Mouse (Mus musculus): Measurements from ENCODE around the gene Cbr2.
"Not testable (repeated sequence)": the region's sequence is repeated elsewhere in the genome, so short reads cannot be mapped to it uniquely, and the experiment has no call there.

Gene Cbr2

DNA sequence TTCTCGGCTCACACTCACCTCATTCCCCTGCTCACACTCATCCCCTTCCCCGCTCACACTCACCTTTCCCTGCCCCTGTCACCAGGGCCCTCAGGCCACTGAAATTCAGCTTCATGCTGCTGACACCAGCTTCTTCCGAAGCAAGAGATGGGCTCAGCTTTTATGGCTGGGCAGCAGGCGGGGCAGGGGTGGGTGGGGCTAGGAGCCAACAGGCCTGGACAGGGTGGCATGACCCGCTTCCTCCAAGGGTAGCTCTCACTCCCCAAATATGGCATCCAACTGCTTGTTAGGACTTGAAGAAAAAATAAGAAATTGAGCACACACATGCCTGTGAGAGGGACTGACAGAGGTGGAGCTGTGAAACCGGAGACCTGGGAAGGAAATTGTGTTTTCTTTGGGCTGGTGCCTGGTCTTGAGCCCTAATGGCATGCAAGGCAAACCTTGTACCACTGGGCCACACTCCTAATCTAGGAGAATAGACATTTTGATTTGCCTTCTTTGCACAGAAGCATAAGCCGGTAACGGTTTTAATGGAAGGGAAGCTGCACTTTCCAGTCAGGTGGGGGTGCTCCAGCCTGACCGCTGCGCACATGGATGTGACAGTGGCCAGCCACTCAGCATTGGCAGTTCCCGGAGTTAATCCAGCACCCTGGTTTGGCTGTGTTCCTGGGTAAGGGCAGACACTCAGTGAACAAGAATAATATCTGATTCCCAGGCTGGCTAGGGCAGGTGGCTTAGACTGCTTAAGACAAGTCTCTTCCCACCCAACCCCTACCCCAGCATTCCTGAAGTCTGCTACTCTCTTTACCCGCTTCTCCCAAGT lies at the start of gene Cbr2:
Gene Cbr2 (minus strand): TSS at position 257 of the 823 bp plus-strand sequence.
- DNase-seq (ENCODE audit: low read depth): no peak

DNA sequence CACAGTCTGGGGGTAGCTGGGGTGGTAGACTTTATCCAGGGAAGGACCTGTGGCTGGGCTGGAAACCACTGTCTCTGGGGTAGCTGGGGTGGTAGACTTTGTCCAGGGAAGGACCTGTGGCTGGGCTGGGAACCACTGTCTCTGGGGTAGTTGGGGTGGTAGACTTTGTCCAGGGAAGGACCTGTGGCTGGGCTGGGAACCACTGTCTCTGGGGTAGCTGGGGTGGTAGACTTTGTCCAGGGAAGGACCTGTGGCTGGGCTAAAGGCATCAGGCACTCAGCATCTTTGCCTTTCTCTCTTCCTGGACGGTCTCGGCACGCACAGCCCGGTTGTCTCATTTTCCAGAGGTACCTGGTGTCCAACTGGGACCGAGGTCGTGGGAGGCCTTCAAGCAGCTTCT lies 49.4 kb upstream of the Cbr2 start:
- not testable (repeated sequence) for DNase-seq (ENCODE audit: low read depth)

DNA sequence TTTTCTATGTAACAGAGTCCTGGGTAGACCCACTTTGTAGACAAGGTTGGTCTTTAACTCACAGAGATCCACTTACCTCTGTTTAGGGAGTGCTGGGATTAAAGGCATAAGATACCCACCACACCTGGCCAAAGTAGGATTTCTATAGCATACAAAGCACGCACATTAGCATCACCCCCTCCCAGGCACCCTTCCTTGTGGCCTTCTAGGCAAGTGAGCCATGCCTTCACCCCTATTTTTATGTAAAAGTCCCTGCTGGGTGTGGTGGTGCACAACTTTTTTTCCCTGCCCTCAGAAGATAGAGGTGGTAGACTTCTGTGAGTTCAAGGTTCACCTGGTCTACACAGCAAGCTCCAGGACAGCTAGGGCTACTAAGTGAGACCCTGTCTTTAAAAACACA lies 48.0 kb upstream of the Cbr2 start:
- no peak for DNase-seq (ENCODE audit: low read depth)

DNA sequence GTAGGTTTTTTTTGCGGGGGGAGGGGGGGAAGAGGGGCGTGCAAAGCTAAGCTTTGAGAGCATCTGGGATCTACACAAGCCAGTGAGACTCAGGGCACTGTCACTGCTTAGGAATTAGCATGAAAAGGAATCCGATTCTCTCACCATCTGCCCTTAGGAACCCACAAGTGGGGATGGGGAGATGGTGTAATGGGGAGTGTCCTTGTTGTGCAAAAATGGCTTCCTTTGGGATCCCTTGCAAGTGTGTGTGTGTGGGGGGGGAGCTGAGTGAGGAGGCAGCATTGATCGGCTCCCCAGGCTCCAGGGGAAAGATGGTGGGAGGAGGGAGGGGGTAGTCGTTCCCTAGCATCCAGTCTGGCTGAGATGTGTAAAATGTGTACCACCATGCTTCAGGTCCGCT lies 45.2 kb upstream of the Cbr2 start:
- no peak for DNase-seq (ENCODE audit: low read depth)

DNA sequence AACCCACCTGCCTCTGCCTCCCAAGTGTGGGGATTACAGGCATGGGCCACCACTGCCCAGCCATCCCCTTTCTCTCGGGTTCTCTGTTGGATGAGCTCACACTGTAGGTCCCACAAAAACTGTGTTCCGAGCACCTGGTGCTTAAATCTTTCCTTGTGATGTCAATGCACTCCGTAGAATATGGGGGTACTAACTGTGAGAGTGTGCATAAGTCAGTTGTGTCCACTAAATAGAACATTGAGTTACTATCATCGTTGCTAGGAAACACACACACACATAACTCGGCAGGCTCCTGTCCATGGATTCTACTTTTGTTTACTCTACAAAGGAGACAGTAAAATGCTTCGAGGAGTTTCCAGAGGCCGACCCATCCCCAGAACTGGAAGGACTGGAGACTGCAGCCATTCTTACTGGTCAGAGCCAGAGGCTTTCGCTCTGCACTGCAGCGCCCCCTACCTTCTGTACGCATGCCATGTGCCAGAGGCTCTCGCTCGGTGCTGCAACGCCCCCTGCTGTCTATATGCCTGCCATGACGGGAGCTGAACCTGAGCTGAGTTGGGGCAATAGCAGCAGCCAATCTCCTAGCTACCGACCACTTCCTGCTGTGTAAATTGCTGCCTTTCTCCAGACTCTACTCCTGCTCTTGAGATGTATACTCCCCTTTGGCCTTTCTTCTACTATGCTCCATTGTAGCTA lies 44.0 kb upstream of the Cbr2 start:
- peak; percentile 96 for DNase-seq (ENCODE audit: low read depth)

DNA sequence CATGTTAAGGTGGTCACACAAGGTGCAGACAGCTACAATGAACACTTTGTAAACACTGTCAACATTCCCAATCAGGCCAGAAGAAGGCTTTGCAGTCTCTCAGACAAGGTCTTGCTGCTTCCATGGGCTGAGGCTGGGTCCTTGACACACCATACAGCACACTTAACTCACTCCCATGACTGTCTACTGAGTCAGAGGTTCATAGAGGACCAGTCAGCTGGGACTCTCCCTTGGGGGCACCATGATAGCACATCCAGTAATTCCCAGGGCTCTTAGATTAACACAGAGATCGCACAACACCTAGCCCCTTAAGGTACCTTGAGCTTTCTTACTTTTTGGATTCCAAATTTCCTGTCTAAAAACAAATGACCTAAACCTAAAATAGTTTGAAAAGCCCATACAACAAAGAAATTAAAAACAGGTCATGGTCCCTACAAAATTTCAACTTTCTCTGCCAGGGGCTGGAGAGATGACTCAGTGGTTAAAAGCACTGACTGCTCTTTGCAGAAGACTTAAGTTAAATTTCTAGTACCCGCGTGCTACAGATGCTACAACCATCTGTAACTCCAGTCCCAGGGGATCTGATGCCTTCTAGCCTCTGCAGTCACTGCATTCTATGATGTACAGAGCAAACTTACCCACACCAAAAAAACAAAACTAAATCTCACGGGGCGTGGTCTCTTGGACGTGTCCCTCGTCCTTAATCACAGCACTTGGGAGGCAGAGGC lies 41.7 kb upstream of the Cbr2 start:
- no peak for DNase-seq (ENCODE audit: low read depth)

DNA sequence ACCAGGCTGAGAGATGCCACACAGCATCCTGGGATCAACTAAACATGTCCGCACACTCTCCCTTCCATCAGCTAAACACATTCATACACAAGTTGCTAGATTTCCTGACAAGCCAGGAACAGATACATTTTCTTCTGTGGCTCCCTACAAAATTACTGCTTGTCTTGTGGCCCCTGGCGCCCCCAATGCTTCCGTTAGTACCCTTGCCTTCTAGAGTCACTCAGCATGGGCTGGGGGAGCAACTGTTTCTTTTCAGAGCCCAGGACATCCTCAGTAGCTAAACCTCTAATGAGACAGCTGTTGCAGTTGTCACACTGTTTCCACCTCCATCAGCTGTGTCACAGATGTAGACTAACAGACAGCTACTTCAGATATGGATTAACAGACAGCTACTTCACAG lies 40.8 kb upstream of the Cbr2 start:
- DNase-seq (ENCODE audit: low read depth): no peak

DNA sequence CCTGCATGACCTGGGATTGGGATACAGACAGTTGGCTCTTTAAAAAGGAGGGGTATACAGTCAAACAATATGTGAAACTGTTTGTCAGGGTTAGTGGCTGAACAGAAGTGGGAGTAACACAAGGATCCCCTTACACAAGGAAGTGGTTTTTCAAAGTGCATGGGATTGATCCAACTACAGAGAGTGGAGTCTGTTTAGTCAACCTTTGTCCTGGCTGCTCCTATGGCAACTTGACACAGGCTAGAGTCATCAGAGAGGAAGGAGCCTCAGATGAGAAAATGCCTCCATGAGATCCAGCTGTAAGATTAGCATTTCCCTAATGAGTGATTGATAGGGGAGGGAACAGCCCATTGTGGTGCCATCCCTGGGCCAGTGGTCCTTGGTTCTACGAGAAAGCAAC lies 36.3 kb upstream of the Cbr2 start:
- DNase-seq (ENCODE audit: low read depth): no peak

DNA sequence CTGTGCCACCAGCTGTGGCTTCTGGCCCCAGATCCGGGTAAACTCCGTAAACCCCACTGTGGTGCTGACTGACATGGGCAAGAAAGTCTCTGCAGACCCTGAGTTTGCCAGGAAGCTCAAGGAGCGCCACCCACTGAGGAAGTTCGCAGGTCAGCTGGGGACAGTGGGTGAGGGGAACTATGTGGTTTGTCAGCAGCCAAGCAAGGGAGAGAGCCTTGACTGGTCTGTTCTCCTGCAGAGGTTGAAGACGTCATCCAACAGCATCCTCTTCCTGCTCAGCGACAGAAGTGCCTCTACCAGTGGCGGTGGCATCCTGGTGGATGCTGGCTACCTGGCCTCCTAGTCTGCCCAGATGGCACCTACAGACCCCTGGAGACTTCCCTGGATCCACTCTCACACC lies 35.1 kb upstream of the Cbr2 start:
- not testable (repeated sequence) for DNase-seq (ENCODE audit: low read depth)

DNA sequence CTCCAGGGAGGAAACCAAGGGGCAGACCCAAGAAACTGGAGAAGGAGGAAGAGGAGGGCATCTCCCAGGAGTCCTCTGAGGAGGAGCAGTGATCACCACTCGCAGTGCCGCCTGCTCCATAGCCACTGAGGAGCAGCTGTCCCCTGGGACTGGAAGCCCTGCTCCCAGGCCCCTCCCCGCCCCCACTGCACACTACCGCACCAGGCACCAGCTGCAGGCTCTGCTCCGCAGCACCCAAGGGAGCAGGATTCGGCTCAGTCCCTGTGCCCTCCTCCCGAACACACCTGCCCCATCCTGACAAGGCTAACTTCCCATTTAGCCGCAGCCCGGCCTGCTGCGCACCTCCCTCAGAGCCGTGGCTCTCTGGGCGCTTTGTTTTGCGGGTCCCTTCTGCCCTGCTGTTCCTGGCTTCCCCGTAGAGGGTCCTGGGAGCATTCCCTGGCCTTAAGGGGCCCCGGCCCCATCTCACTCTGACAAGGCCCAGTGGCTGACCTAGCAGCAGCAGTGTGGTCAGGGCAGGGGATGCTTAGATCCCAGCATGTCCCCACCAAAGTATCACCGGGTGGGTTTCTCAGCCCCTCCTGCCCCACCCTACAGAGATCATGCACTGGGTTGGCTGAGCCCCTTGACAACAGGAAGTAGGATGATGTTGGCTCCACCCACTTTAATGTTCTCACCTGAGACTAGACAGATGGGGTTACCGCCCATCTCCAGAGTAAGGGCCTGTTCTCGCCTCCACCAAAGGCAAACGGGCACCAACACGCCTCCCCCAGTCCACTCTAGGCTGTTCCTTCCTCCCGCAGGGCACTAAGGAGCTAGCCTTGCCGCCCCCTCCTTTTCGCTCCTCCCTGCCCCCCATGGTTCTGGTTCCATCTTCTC lies 31.4 kb upstream of the Cbr2 start:
- not testable (repeated sequence) for DNase-seq (ENCODE audit: low read depth)

DNA sequence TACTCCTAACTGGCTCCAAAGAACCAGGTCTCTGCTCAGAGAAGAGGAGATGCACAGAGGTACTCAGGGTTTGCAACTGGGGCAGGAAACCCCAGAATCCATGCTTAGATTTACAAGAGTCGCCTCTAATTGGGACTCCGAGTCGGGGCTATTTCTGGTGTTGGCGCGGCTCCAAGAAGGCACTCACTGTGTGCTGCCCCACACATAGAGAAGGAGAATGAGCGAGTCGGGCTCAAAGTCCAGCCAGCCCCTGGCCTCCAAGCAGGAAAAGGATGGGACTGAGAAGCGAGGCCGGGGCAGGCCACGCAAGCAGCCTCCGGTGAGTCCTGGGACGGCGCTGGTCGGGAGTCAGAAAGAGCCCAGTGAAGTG lies 30.7 kb upstream of the Cbr2 start, which contains the start of gene Hmga1b:
Gene Hmga1b (plus strand): TSS at position 123 of the 370 bp plus-strand sequence.
- not testable (repeated sequence) for DNase-seq (ENCODE audit: low read depth)

DNA sequence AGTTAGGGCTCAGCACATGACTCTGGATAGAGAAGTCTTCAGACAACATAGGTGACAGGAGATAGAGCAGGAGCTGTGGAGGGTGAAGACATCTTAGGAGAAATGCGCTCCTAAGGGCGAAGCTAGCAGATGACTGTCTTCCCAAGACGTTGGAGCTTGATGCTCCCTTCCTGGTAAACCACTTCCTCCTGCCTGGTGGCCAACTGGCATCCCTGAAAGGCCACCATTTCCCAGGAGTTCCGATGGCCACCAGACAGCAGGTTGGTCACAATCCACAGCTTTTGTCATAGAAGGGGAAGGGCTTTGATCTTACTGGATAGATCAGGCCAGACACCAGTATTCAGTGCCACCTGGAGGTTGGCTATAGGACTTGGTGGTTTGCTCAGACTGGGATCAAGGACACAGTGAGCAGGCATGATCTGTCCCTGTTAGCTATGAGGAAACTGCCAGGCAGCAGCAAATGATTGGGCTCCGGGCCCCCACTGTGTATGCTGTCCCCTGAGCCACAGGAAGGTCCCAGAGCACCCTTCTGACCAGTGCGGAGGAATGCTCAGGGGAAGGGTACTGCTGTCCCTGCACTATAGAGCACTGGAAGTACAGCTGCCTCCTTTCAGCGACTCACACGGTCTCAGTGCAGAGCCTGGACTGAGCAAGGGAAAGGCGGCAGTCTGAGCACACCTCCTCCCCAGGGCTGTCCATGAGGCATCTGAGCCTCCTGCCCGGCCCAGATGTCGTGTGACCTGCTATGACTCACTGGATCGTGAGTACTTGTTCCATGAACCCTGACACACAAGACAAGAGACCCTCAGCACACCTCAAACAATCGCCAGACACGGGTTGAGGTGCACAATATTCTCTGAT lies 30.1 kb upstream of the Cbr2 start:
- DNase-seq (ENCODE audit: low read depth): no peak

DNA sequence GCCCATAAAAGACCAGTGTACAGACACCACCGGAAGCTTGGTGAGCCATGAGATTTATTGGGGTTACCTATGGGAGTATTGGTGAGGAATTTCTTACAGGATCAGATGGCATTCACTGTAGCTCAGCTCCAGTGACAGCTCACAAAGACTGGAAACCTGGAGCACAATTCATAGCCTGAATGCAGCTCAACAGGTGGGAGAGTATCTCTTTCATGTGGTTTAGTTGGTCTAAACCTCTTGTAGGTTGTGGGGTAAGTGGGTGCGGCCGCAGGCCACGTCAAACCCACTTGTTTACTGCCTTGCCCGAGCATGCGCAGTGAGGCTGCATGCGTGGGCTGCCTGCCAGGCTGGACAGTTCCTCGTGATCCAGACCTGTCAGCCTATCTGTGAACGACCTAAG lies 28.3 kb upstream of the Cbr2 start:
- no peak for DNase-seq (ENCODE audit: low read depth)

DNA sequence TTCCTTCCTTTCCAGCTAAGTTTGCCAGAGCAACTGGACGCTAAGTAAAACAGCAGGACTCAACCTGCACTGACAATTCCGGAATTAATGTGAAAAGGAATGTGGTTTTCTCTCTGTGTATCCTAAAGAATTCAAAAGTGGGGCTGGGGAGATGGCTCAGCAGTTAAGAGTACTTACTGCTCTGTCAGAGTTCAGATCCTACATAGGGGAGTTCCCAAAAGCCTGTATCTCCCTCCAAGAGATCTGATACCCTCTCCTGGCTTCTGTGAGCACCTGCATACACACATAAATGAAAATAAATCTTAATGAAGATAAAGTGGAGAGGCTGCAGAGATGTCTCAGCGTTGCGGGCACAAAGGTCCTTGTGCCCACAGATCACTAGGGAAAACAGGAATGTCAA lies 19.7 kb upstream of the Cbr2 start:
- no peak for DNase-seq (ENCODE audit: low read depth)

DNA sequence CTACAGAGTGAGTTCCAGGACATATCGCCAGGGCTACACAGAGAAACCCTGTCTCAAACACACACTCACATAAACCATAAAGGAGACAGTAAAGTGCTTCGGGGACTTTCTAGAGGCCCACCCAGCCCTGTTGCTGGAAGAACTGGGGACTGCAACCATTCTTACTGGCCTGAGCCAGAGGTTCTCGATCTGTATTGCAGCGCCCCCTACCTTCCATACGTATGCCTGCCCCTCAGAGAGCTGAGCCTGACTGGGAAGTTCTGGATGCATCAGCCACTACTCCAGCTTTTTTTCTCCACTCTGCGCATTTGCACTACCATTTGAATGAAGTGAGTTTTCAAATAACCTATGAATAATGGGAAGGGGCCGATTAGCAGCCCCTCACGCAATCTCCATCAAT lies 17.5 kb upstream of the Cbr2 start:
- peak; percentile 70 for DNase-seq (ENCODE audit: low read depth)

DNA sequence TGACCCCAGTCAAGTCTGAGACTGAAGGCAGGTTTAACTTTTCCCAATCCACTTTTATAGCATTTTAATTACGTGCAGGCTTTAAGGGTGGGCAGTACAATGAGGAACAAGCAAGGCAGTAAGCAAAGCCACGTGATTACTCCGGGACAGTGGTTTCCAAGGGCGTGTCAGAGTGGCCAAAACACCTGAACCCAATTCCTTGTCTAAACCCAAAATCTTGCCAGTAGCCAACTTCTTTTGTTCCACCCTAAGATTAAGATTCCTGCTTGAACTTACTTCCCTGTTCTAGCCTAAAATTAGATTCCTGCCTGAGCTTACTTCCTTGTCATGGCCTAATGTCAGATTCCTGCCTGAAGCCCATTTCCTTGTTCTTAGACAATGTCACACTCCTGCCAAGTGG lies 16.1 kb upstream of the Cbr2 start:
- no peak for DNase-seq (ENCODE audit: low read depth)

DNA sequence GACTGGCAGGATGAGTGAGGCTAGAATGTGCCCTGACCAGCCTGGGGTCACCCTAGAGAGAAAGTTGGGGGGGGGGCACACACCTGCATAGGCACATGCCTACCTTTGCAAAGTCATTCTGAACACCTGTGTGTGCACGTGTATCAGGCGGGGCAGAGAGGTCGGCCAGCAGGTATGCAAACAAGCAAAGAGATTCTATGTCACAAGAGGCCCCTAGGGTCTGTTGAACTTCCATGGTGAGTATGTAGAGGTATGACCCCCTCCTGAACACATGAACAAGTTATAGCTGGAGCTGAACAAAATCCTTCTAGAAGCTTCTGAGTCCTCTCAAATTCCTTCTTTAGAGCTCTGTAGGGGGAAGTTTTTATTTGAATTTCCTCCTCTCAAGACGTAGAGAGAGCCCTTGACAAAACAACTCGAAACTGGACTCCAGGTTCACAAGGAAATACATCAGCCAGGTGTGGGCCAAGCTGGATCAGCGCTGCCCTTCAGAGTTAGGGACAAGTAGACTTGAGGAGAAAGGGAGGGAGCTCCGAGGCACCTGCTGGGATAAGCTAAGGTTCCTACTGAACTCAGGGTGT lies 12.3 kb upstream of the Cbr2 start:
- no peak for DNase-seq (ENCODE audit: low read depth)

DNA sequence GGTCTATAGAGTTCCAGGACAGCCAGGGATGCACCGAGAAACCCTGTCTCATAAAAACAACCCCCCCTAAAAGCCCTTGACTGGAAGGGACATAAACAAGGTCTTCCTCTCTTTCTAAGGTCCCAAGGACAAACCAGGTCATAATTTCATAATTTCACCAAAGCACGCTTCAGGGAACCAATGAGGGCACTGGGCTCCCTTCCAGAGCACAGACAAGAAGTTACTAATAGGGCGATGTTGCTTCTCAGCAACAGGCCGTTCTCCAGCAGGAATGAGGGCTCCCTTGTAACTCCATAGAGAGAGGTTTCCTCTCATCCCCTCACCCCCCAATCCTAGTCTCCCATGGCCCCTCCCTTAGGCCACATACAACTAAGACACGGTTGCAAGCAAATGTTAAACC lies 9.1 kb upstream of the Cbr2 start:
- DNase-seq (ENCODE audit: low read depth): no peak

DNA sequence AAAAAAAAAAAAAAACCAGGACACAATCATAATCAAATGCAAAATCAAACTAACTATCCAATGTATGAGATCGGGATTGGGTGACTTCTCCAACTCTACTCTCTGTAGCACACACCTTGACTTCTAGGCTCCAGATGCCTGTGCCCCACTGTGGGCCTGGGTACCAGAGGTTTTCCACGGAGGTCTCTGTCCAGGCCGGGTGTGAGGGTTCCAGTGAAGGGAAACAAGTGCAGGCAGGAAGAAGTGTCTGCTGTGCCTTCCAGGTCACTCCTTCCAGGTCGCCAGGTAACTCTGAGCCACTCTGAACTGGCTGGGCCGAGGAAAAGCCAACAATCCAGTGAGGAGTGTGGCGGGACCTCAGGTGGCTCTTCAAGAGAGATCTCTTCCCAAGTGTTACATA lies 4.5 kb upstream of the Cbr2 start:
- no peak for DNase-seq (ENCODE audit: low read depth)

DNA sequence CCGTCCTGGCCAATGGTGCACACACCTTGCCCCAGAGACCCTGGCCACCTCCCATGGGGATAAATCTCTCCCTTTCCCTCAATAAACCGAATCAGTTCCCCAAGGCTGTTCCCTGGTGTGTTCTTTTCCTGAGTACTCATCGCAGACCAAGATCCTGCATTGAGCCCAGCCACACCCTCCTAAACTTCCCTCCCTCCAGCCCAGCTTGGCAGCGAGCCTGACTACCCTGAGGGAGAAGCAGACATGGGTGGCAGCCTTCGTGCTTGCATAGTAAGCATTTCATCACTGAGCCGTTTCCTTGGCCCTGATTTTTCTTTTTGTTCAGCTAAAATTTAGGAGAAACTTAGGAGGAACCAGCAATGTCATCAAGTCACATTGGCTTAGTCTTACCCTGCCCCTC lies 1.6 kb upstream of the Cbr2 start:
- no peak for DNase-seq (ENCODE audit: low read depth)

DNA sequence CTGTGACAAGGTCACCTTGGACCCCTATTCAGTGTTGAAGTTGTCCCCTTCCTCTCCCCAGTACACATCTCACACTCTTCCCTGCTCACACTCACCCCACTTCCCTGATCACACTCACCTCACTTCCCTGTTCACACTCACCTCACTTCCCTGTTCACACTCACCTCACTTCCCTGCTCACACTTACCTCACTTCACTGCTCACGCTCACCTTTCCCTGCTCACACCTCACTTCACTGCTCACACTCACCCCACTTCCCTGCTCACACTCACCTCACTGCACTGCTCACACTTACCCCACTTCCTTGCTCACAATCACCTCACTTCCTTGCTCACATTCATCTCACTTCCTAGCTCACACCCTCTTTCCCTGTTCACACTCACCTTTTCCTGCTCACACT lies 519 bp downstream of the Cbr2 start:
- DNase-seq (ENCODE audit: low read depth): no peak

Data from naive thymus-derived CD4-positive, alpha-beta T cell, adult 2 months (primary cell).